Mouse (Mus musculus) liver, embryonic 15.5 days (tissue): ENCODE results near the gene Slit2. TPM values are rescaled to one million over a fixed set of nuclear protein-coding genes. Genes with fewer than 3 reads are reported as not detected.

ENCODE experiments used
- ATAC-seq: fragments of 200-750 bp; cut with Nextera tagmentation; 2 replicates; pipeline ENCODE4 v1.8.0; 2017; ENCODE audit warnings: moderate number of reproducible peaks, mild to moderate bottlenecking, moderate library complexity; ENCODE audit not compliant: insufficient read depth
- H3K27ac ChIP-seq: fragments of 300-500 bp; sonication (generic); replicated peaks from 2 replicates; pipeline ENCODE4 v1.5.1; 2015; ENCODE audit warnings: mild to moderate bottlenecking, inconsistent platforms
- H3K27me3 ChIP-seq: fragments of 300-500 bp; sonication (generic); 2 replicates; pipeline ENCODE4 v1.6.1; 2015; ENCODE audit warnings: mild to moderate bottlenecking, inconsistent platforms
- H3K36me3 ChIP-seq: fragments of 300-500 bp; sonication (generic); replicated peaks from 2 replicates; pipeline ENCODE4 v1.6.1; 2015; ENCODE audit warnings: moderate library complexity, mild to moderate bottlenecking, inconsistent platforms
- H3K4me1 ChIP-seq: fragments of 300-500 bp; sonication (generic); replicated peaks from 2 replicates; pipeline ENCODE4 v1.6.1; 2015; ENCODE audit warnings: inconsistent platforms
- H3K4me2 ChIP-seq: fragments of 300-500 bp; sonication (generic); 2 replicates; pipeline ENCODE4 v1.6.1; 2015; ENCODE audit warnings: moderate library complexity, mild to moderate bottlenecking, inconsistent platforms
- H3K4me3 ChIP-seq: fragments of 300-500 bp; sonication (generic); replicated peaks from 2 replicates; pipeline ENCODE4 v1.5.1; 2015; ENCODE audit warnings: mild to moderate bottlenecking, inconsistent platforms
- H3K9ac ChIP-seq: fragments of 300-500 bp; sonication (generic); 2 replicates; pipeline ENCODE4 v1.6.1; 2015; ENCODE audit warnings: moderate library complexity, mild to moderate bottlenecking, inconsistent platforms
- H3K9me3 ChIP-seq: fragments of 300-500 bp; sonication (generic); replicated peaks from 2 replicates; pipeline ENCODE4 v1.6.1; 2016; ENCODE audit warnings: inconsistent platforms
- WGBS: fragments of 180-500 bp; shearing (Covaris S2); methylation state at CpG from one replicate; pipeline ENCODE4 v1.1.7; 2015; ENCODE audit warnings: mixed read lengths; ENCODE audit not compliant: insufficient replicate concordance; 5-methylcytosine and 5-hydroxymethylcytosine counted together
- polyA plus RNA-seq: library from polyadenylated mRNA; unstranded; fragments of >200 nt; fragmentation: Nextera tagmentation; extraction: Ambion mirVana; gene quantifications from 2 replicates; pipeline ENCODE4 v1.2.1, GENCODE M21; 2015

Gene Slit2
- polyA plus RNA-seq, 1 experiment from 2014 or later: 0.44 TPM

- H3K4me2 ChIP-seq: no peak overlapping the region
- WGBS: 46% methylated on average over 2 of the region's 2 CpGs
Measured at GRCm38 (mm10) chr5:48060715-48061114, 77.8 kb downstream of the Slit2 start.

DNA sequence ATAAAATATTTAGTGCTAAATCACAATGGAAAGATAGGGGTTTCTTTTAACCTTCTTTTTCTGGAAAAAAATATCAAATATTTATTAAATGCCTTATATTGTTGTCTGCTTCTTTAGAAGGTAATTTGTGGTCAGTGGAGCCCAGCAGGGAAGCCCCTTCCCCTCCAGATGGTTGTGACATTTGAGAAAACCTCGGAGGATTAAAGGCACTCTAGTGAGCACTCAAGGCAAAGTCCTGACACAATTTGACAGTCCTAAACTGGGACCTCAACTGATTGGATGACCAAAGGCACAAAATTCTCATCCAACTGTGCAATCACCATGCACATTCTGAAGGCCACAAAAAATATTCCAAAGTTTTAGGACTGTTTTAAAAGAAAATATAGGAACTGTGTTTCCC, 95.8 kb downstream of the Slit2 start:
- H3K27me3 ChIP-seq: no peaks in the 10 kb centered on the region
- no peak overlapping the region for H3K9ac ChIP-seq
- 32% methylated on average over 1 of the region's 1 CpGs for WGBS
- no peaks in the 10 kb centered on the region for H3K9me3 ChIP-seq
- no peak overlapping the region for H3K27ac ChIP-seq
- H3K36me3 ChIP-seq: no peaks in the 10 kb centered on the region
- no peak overlapping the region for H3K4me2 ChIP-seq
- H3K4me3 ChIP-seq: no peak overlapping the region
- no peaks in the 10 kb centered on the region for H3K4me1 ChIP-seq
- ATAC-seq: no peak

More at GRCm38 (mm10) chr5:48060715-48061114, 77.8 kb downstream of the Slit2 start:
- no peaks in the 10 kb centered on the region for H3K9me3 ChIP-seq
- H3K4me1 ChIP-seq: no peaks in the 10 kb centered on the region
- H3K4me3 ChIP-seq: no peak overlapping the region
- H3K27ac ChIP-seq: no peak overlapping the region
- no peak for ATAC-seq
- no peak overlapping the region for H3K9ac ChIP-seq
- H3K36me3 ChIP-seq: no peaks in the 10 kb centered on the region
- no peaks in the 10 kb centered on the region for H3K27me3 ChIP-seq

DNA sequence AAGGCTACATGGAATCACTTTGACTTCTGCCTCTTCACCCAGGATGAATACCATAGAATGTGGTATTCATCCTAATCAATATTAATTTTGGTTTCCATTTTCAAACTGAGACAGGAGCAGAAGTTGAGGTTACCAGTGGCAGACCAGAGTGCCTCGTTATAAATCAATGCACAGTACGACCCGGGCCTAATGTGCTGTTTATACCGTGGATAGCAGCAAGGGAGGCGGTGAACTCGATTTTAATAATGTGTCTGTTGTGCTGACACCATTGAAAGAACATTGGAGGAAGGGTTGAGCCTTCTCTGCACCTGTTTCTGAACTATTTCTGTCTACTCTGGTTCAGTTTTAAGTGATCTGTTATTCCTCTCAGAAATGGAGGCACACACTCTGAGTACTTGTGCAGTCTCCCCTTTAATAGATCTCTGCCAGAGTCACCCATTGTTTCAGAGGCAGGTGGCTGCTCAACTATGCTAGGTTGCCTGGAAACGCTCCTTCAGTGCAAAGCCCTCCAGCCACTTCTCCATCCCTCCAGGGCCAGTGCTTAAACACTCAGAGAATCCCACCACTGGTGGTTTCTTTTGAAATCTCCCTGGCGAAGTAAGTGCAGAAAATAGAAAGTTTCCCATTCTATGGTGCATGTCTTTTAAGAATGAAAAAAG, 98.4 kb downstream of the Slit2 start:
- no peak overlapping the region for H3K9ac ChIP-seq
- no peaks in the 10 kb centered on the region for H3K36me3 ChIP-seq
- H3K4me3 ChIP-seq: no peak overlapping the region
- H3K27ac ChIP-seq: no peak overlapping the region
- no peaks in the 10 kb centered on the region for H3K4me1 ChIP-seq
- no peak overlapping the region for H3K4me2 ChIP-seq
- no peaks in the 10 kb centered on the region for H3K27me3 ChIP-seq
- WGBS: 50% methylated on average over 8 of the region's 8 CpGs
- no peaks in the 10 kb centered on the region for H3K9me3 ChIP-seq
- ATAC-seq: no peak

DNA sequence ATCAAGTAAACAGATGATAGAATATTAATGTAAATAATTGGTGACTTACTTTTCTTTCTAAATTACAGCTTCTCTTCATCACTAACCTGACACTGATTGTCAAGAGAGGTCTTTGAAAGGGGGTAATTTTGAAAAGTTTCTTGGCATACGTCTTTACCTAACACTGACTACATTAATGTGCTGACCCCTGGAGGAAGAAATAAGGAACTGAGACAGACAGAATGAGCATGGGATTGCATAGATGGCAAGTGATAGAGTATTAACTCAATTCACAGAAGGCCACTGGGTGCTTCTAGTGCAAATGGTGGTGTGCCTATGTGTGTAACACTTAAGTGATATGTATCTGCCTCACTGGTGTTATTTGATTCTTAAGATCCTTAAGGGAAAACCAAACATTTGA, 130.5 kb downstream of the Slit2 start:
- H3K4me3 ChIP-seq: no peak overlapping the region
- H3K4me1 ChIP-seq: no peaks in the 10 kb centered on the region
- no peaks in the 10 kb centered on the region for H3K9me3 ChIP-seq
- 46% methylated on average over 1 of the region's 1 CpGs for WGBS
- no peaks in the 10 kb centered on the region for H3K36me3 ChIP-seq
- no peak overlapping the region for H3K27ac ChIP-seq
- ATAC-seq: no peak
- H3K9ac ChIP-seq: no peak overlapping the region
- no peak overlapping the region for H3K4me2 ChIP-seq
- H3K27me3 ChIP-seq: no peaks in the 10 kb centered on the region

- no peak overlapping the region for H3K9ac ChIP-seq
- no peaks in the 10 kb centered on the region for H3K4me1 ChIP-seq
- H3K27ac ChIP-seq: no peak overlapping the region
- H3K4me3 ChIP-seq: no peak overlapping the region
- ATAC-seq: no peak
- H3K36me3 ChIP-seq: no peaks in the 10 kb centered on the region
- no peak overlapping the region for H3K4me2 ChIP-seq
- no peaks in the 10 kb centered on the region for H3K9me3 ChIP-seq
- no peaks in the 10 kb centered on the region for H3K27me3 ChIP-seq
- 38% methylated on average over 4 of the region's 4 CpGs for WGBS
Measured at GRCm38 (mm10) chr5:48114969-48115537, 132.1 kb downstream of the Slit2 start.

DNA sequence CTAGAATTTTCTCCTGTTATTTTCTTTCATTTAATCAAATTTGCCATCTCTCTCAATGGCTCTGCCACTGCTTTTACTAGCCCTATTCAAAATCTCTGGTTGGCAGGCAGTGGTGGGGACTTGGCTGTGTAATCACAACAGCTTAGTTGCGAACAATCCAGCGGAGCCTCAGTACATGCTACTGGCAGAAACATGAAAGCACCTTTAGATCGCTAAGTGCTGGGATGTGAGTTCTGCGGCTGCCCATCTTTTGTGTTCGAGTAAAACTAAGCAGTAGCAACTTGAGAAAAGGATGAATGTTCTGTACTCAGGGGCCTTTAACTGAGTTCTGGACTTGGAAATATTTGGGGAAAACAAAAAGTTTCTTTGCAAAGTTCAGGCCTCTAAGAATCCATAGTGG, 139.7 kb downstream of the Slit2 start:
- H3K4me1 ChIP-seq: no peaks in the 10 kb centered on the region
- 71% methylated on average over 5 of the region's 5 CpGs for WGBS
- ATAC-seq: no peak

DNA sequence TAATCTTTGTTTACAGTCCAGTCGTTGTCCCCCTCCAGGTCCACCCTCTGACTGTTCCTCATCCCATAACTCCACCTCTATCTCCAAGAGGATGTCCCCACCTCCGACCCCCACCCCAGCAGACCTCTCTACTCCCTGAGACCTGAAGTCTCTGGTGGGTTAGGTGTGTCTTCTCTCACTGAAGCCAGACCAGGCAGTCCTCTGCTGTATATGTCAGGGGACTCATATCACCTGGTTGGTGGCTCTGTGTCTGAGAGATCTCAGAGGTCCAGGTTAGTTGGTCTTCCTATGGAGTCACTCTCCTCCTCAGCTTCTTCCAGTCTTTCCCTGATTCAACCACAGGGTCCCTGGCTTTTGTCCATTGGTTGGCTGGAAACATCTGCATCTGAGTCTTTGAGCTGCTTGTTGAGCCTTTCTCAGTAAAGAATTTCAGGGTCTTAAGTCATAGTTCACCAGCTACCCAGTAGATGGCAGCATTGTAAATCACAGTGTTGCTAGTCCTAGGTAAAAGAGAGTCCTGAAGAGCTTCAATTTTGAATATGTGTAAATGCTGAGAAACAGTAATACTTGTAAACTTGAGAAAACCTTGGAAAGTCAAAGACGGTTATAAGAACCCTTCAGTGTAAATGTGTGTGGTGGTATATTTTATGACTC, 143.0 kb downstream of the Slit2 start:
- Histone ChIP-seq H3K9me3 (no peaks in the 10 kb centered on the region), H3K4me1 (no peaks in the 10 kb centered on the region), H3K27ac (no peak overlapping the region), H3K36me3 (no peaks in the 10 kb centered on the region), H3K27me3 (no peaks in the 10 kb centered on the region), H3K4me3 (no peak overlapping the region), H3K9ac (no peak overlapping the region), H3K4me2 (no peak overlapping the region)
- ATAC-seq: no peak
- 51% methylated on average over 3 of the region's 3 CpGs for WGBS

More for the DNA sequence above, 139.7 kb downstream of the Slit2 start:
- no peaks in the 10 kb centered on the region for H3K27me3 ChIP-seq
- H3K27ac ChIP-seq: no peak overlapping the region
- no peak overlapping the region for H3K4me2 ChIP-seq
- no peak overlapping the region for H3K9ac ChIP-seq
- no peaks in the 10 kb centered on the region for H3K36me3 ChIP-seq
- H3K4me3 ChIP-seq: no peak overlapping the region
- no peaks in the 10 kb centered on the region for H3K9me3 ChIP-seq

DNA sequence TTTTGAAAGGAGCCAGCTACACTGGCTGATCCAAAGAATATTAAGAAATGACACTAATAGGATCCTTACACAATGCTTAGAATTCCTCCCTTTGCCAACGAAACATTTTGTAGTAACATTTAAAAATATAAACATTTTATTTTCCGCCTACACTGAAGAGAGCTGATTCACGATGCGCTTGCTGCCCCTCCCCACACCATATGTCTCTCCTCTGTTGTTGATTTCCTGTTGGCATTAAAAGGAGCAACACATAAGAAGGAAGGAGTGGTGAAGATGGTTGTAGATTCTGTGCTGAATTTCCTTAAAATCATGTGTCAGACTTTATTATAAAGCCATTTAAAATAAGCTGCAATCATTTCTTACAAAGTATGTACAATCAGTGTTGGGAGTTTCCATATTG, 147.0 kb downstream of the Slit2 start:
- Histone ChIP-seq H3K27ac (no peak overlapping the region), H3K9ac (no peak overlapping the region), H3K4me2 (no peak overlapping the region), H3K4me3 (no peak overlapping the region), H3K36me3 (no peaks in the 10 kb centered on the region), H3K4me1 (no peaks in the 10 kb centered on the region), H3K27me3 (no peaks in the 10 kb centered on the region), H3K9me3 (no peaks in the 10 kb centered on the region)
- no peak for ATAC-seq
- WGBS: 71% methylated on average over 4 of the region's 4 CpGs

DNA sequence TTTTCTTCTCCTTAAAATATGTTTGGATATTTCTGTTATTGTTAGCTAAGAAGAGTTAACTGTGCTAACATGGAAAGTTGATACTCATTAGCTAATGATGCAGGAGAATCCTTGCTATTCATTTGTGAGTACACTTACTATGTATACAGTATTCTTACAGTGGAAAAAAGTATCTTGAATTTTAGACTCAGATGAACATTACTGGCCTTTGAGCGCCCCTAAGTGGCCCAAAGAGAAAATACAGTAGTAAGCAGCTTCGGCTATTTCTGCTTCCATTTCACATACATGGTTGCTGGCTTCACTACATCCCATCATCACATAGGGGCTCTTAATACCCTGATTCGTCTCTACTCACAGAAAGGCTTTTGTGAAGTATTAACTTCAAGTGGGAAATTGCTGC, 153.6 kb downstream of the Slit2 start:
- no peaks in the 10 kb centered on the region for H3K9me3 ChIP-seq
- H3K4me1 ChIP-seq: no peaks in the 10 kb centered on the region
- no peaks in the 10 kb centered on the region for H3K27me3 ChIP-seq
- H3K36me3 ChIP-seq: no peaks in the 10 kb centered on the region
- no peak overlapping the region for H3K27ac ChIP-seq
- H3K4me3 ChIP-seq: no peak overlapping the region
- no peak for ATAC-seq
- no peak overlapping the region for H3K9ac ChIP-seq
- H3K4me2 ChIP-seq: no peak overlapping the region
- WGBS: 18% methylated on average over 3 of the region's 3 CpGs

- no peak for ATAC-seq
- H3K4me2 ChIP-seq: no peak overlapping the region
- no peak overlapping the region for H3K27ac ChIP-seq
- H3K4me1 ChIP-seq: no peaks in the 10 kb centered on the region
- H3K27me3 ChIP-seq: no peaks in the 10 kb centered on the region
- no peak overlapping the region for H3K4me3 ChIP-seq
- H3K9ac ChIP-seq: no peak overlapping the region
- no peaks in the 10 kb centered on the region for H3K36me3 ChIP-seq
- no peaks in the 10 kb centered on the region for H3K9me3 ChIP-seq
- WGBS: 21% methylated on average over 8 of the region's 8 CpGs
Measured at GRCm38 (mm10) chr5:48138849-48139487, 156.0 kb downstream of the Slit2 start.

GRCm38 (mm10) chr5:48139488-48139862, 156.5 kb downstream of the Slit2 start:
- no peaks in the 10 kb centered on the region for H3K4me1 ChIP-seq
- WGBS: 50% methylated on average over 6 of the region's 6 CpGs
- H3K4me3 ChIP-seq: no peak overlapping the region
- no peak overlapping the region for H3K4me2 ChIP-seq
- no peaks in the 10 kb centered on the region for H3K9me3 ChIP-seq
- H3K36me3 ChIP-seq: no peaks in the 10 kb centered on the region
- no peaks in the 10 kb centered on the region for H3K27me3 ChIP-seq
- H3K27ac ChIP-seq: no peak overlapping the region
- no peak for ATAC-seq
- no peak overlapping the region for H3K9ac ChIP-seq
